Mouse (Mus musculus) embryonic stem cell, embryonic (primary cell): ENCODE results near the gene Zbtb8a.
"Not testable (repeated sequence)": the region's sequence is repeated elsewhere in the genome, so short reads cannot be mapped to it uniquely, and the experiment has no call there.

Experiments used
- CTCF ChIA-PET, 4 experiments: fragments of 300-600 bp in 2 of 4; fragments of 350-600 bp in 2 of 4; sonication (Branson Sonifier 250); formaldehyde crosslinking; loops; one replicate each; lab custom pipeline; 2022; ENCODE audit warnings: inconsistent platforms in 2 of 4; lab: Charles Lee
- POLR2A ChIA-PET, 4 experiments: fragments of 300-600 bp in 2 of 4; fragments of 350-600 bp in 2 of 4; sonication (Branson Sonifier 250); formaldehyde crosslinking; loops; one replicate each; lab custom pipeline; 2022; ENCODE audit warnings: antibody characterized with exemption in 4 of 4, inconsistent platforms in 1 of 4; lab: Charles Lee

Zbtb8a gene

GRCm38 (mm10) chr4:129377601-129378390 is at the start of gene Zbtb8a:
TSS of gene Zbtb8a (minus strand) at chr4:129378116.
- POLR2A ChIA-PET, result interaction anchor here in 2 of 4 experiments (0.7 to 8.8 kb wide), 11 partner anchors 10 to 252 kb away, joined by 3 to 117 read pairs (median 4); no protein-coding TSS in a partner anchor
- CTCF ChIA-PET, result no interaction called here

GRCm38 (mm10) chr4:129418321-129418720 is 40.4 kb upstream of the Zbtb8a start:
- CTCF ChIA-PET, result interaction anchor here in 1 of 4 experiments (0.5 to 1.4 kb wide), 2 partner anchors 37 to 434 kb away, joined by 3 to 5 read pairs; no protein-coding TSS in a partner anchor

DNA sequence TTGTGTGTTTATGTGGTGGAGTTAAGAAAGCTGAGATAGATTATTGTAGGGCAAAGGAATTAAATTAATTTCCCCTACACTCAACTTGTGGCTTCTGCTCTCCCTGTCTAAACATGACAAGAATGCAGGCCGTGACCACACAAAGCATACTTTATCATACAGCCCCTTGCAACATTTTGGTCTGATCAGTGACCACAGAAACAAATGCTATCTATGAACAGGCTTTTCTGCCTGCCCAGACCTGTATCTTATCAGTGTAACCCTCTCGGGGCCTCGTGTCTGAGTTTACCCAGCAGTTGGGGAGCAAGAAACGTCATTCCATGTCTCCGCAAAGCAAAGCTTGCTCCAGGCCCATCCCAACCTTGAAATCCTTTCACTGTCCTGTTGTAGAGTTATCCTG is 38.6 kb upstream of the Zbtb8a start:
- ChIA-PET POLR2A (interaction anchor here in 2 of 4 experiments (0.6 to 0.9 kb wide), 2 partner anchors 57 to 474 kb away, joined by 3 read pairs; no protein-coding TSS in a partner anchor), CTCF (interaction anchor here in 1 of 4 experiments (1.4 kb wide), 1 partner anchor 39 kb away, joined by 6 read pairs; no protein-coding TSS in a partner anchor)

More at GRCm38 (mm10) chr4:129418321-129418720, 40.4 kb upstream of the Zbtb8a start:
- POLR2A ChIA-PET, result interaction anchor here in 1 of 4 experiments (1.9 kb wide), 1 partner anchor 43 kb away, joined by 9 read pairs; the partner anchor contains the start of gene Bsdc1

GRCm38 (mm10) chr4:129415892-129416291 is 38.0 kb upstream of the Zbtb8a start:
- CTCF ChIA-PET, result interaction anchor here in 2 of 4 experiments (1.0 to 1.4 kb wide), 2 partner anchors 39 kb away, joined by 3 to 6 read pairs; no protein-coding TSS in a partner anchor
- POLR2A ChIA-PET, result interaction anchor here in 2 of 4 experiments (0.8 to 1.7 kb wide), 3 partner anchors 16 to 281 kb away, joined by 3 to 8 read pairs (median 5); no protein-coding TSS in a partner anchor

- ChIA-PET CTCF (interaction anchor here in 1 of 4 experiments (0.7 kb wide), 1 partner anchor 42 kb away, joined by 3 read pairs; no protein-coding TSS in a partner anchor), POLR2A (interaction anchor here in 2 of 4 experiments (0.6 to 1.1 kb wide), 4 partner anchors 9 to 76 kb away, joined by 3 to 4 read pairs (median 3); no protein-coding TSS in a partner anchor)
These were observed 33.1 kb upstream of the Zbtb8a start for GRCm38 (mm10) chr4:129410991-129411390.

- POLR2A ChIA-PET, result interaction anchor here in 2 of 4 experiments (0.6 to 1.1 kb wide), 4 partner anchors 9 to 76 kb away, joined by 3 to 4 read pairs (median 3); no protein-coding TSS in a partner anchor
These were observed 32.6 kb upstream of the Zbtb8a start for GRCm38 (mm10) chr4:129410532-129410931.

DNA sequence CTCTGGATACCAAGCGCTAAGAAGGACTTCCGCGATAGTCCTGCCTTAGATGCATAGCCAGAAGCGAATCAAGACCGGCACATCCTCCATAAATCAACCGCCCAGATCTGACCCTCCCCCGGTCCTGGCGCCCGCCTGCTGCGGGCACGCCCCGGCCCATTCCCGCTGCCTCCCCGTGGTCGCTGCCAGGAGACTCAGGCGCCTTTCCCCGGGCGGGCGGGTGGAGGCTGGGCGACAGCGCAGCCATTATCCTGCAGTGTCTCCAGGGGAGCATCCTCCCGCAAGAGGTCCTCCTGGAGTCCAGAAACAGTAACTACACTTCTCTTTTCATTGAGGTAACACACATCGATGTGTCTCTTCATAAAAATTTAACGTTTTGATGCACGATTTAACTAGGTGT is 28.5 kb upstream of the Zbtb8a start:
- CTCF ChIA-PET, result no interaction called here
- POLR2A ChIA-PET, result no interaction called here

More at GRCm38 (mm10) chr4:129410532-129410931, 32.6 kb upstream of the Zbtb8a start:
- CTCF ChIA-PET, result not testable (repeated sequence)

DNA sequence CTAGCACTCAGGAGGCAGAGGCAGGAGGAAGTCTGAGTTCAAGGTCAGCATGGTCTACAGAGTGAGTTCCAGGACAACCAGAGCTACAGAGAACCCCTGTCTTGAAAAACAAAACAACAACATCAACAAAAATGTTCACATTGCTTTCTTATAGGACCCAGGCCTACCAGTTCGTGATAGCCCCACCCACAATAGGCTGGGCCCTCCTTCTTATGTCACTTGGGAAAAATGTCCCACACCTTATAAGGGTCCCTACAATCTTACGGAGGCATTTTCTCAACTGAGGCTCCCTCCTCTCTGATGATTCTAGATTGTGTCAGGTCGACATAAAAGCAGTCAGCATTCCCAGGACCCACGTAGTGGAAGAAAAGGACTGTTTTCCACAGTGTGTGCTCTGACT is 21.9 kb upstream of the Zbtb8a start:
- ChIA-PET POLR2A (interaction anchor here in 2 of 4 experiments (1.1 to 11.8 kb wide), 15 partner anchors 9 to 241 kb away, joined by 3 to 117 read pairs (median 4); partner anchors contain the start of genes Bsdc1 (in 2 of the 2), Rbbp4 (in 1 of the 2), Txlna (in 1 of the 2) and Zbtb8a (in 1 of the 2)), CTCF (no interaction called here)

- ChIA-PET CTCF (no interaction called here), POLR2A (interaction anchor here in 2 of 4 experiments (0.6 to 11.8 kb wide), 12 partner anchors 8 to 208 kb away, joined by 3 to 117 read pairs (median 4); partner anchors contain the start of genes Zbtb8a (in 2 of the 2) and Bsdc1 (in 1 of the 2))
These were observed 19.0 kb upstream of the Zbtb8a start for GRCm38 (mm10) chr4:129396960-129397359.

DNA sequence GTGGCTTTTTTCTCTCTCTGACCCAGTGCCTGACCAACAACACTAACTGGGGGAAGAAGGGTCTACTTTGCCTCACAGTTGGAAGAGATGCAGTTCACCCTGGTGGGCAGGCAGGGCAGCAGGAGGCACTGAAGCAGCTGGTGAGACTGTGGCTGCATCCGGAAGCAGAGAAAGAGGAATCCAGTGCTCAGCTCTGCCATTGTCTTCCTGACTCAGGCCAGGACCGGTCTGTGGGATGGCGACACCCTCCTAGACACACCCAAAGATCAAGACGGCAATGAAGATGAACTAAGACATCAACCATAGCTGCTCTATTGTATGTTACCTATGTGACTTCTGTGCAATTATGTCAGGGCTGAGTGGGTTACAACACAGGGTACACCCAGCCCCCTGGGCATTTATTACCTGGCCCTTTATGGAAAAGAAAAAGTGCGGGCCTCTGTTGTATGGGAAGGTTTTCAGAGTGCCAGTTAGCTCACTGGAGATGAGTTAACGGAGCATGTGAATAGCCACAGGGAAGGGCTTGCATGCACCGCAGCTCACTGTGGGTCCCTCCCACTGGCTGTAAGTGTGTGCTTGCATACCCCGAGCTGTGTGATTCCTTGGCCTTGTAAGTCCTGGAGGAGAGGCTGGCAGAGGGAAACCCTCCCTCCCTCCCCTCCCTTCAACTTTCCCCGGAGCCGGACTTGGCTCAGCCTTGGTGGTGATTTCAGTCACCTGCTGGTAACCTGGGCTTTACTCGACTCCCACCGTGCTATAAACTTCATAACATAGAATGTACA is 16.4 kb upstream of the Zbtb8a start:
- ChIA-PET CTCF (interaction anchor here in 2 of 4 experiments (0.7 to 1.3 kb wide), 5 partner anchors 18 to 171 kb away, joined by 3 to 5 read pairs (median 3); no protein-coding TSS in a partner anchor), POLR2A (interaction anchor here (0.5 to 11.8 kb wide), 33 partner anchors 8 to 337 kb away, joined by 3 to 117 read pairs (median 4); partner anchors contain the start of genes Bsdc1 (in 3 of the 4), Zbtb8a (in 2 of the 4), S100pbp (in 1 of the 4) and Yars (in 1 of the 4))

GRCm38 (mm10) chr4:129390936-129391557 is 13.1 kb upstream of the Zbtb8a start:
- ChIA-PET CTCF (interaction anchor here in 2 of 4 experiments (0.6 to 0.7 kb wide), 3 partner anchors 9 to 250 kb away, joined by 3 to 7 read pairs (median 3); partner anchors contain the start of gene Txlna (in 1 of the 2)), POLR2A (interaction anchor here in 2 of 4 experiments (0.6 to 12.6 kb wide), 6 partner anchors 9 to 945 kb away, joined by 3 to 88 read pairs (median 16); partner anchors contain the start of gene Zbtb8a (in 1 of the 2))

GRCm38 (mm10) chr4:129390216-129390743 is 12.4 kb upstream of the Zbtb8a start:
- POLR2A ChIA-PET, result interaction anchor here in 2 of 4 experiments (0.6 to 12.6 kb wide), 7 partner anchors 9 to 945 kb away, joined by 3 to 88 read pairs (median 4); partner anchors contain the start of gene Zbtb8a (in 1 of the 2)
- CTCF ChIA-PET, result interaction anchor here in 1 of 4 experiments (0.7 kb wide), 1 partner anchor 10 kb away, joined by 3 read pairs; no protein-coding TSS in a partner anchor

DNA sequence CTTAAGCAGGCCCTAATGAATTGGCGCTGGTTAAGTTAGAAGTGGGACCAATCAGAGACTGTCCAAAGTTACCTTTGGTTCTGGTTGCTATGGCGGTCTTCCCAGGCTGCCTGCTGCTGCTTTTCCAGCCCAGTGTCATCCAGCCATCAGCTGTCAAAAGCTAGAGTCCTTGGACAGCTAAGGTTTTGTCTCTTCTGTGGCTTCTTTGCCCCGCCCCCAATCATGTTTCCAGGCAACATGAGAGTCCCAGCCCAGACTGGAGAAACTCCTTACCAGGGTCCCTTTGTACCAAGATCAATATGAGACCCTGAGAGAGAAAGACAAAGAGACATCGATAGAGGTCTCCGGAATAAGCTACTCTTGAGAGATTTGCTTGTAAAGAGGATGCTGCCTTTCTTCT is 10.5 kb upstream of the Zbtb8a start:
- POLR2A ChIA-PET, result interaction anchor here in 3 of 4 experiments (0.6 to 12.6 kb wide), 17 partner anchors 8 to 331 kb away, joined by 3 to 88 read pairs (median 4); partner anchors contain the start of genes Zbtb8a (in 2 of the 3), Bsdc1 (in 1 of the 3), Hpca (in 1 of the 3) and Rnf19b (in 1 of the 3)
- CTCF ChIA-PET, result interaction anchor here in 3 of 4 experiments (0.7 to 1.3 kb wide), 5 partner anchors 43 to 421 kb away, joined by 3 to 5 read pairs (median 3); no protein-coding TSS in a partner anchor

GRCm38 (mm10) chr4:129386989-129387388 is 9.1 kb upstream of the Zbtb8a start:
- POLR2A ChIA-PET, result interaction anchor here in 3 of 4 experiments (0.5 to 12.6 kb wide), 14 partner anchors 7 to 329 kb away, joined by 3 to 88 read pairs (median 4); partner anchors contain the start of genes Bsdc1 (in 1 of the 3), Rnf19b (in 1 of the 3) and Zbtb8a (in 1 of the 3)
- CTCF ChIA-PET, result interaction anchor here in 1 of 4 experiments (1.2 kb wide), 1 partner anchor 15 kb away, joined by 3 read pairs; no protein-coding TSS in a partner anchor

DNA sequence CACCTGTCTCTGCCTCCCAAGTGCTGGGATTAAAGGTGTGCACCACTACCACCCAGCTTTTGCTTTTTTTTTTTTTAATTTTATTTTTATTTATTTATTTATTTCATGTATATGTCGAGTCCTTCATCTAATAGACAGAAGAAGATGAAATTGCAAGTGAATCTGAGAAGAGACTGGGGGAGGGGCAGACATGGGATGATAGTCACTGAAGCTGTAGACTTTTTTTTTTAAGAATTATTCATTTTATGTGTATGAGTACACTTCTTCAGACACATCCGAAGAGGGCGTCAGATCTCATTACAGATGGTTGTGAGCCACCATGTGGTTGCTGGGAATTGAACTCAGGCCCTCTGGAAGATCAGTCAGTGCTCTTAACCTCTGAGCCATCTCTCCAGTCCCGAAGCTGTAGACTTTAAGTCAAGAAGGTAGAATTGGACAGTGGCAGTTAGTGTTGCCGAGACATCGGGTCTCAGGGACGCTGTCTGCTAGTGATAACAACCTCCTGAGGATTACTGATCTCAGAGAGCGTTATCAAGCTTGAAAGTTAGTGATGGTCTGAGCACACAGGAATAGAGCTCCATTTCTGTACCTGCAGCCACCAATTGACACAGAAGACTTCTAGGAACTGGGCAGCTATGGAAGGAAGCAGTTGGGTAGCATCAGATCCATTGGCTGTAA is 8.5 kb upstream of the Zbtb8a start:
- CTCF ChIA-PET, result interaction anchor here in 2 of 4 experiments (1.0 to 1.2 kb wide), 2 partner anchors 14 to 222 kb away, joined by 3 read pairs; no protein-coding TSS in a partner anchor

More for the DNA sequence above, 8.5 kb upstream of the Zbtb8a start:
- POLR2A ChIA-PET, result interaction anchor here in 3 of 4 experiments (0.5 to 12.6 kb wide), 16 partner anchors 7 to 329 kb away, joined by 3 to 88 read pairs (median 4); partner anchors contain the start of genes Bsdc1 (in 1 of the 3), Rnf19b (in 1 of the 3) and Zbtb8a (in 1 of the 3)
